Mouse (Mus musculus) embryonic facial prominence, embryonic 11.5 days (tissue): Measurements from ENCODE around the gene Pik3cb. TPM values are rescaled to one million over a fixed set of nuclear protein-coding genes. Genes with fewer than 3 reads are reported as not detected.
A peak's percentile ranks its signal among the peaks of the same experiment; 100 is the strongest.

ENCODE experiments used
- ATAC-seq: fragments of 200-750 bp; cut with Nextera tagmentation; replicated peaks from 2 replicates; pipeline ENCODE4 v1.8.0; 2017; ENCODE audit warnings: low read depth; ENCODE audit not compliant: insufficient number of reproducible peaks, low FRiP score, low TSS enrichment
- DNase-seq: peaks from one replicate; pipeline ENCODE4 v3.0.0-alpha.2; 2015; ENCODE audit warnings: low spot score
- H3K27ac ChIP-seq: fragments of 300-500 bp; sonication (generic); replicated peaks from 2 replicates; pipeline ENCODE4 v1.5.1; 2014; ENCODE audit warnings: mild to moderate bottlenecking, low read depth, low read length, control low read depth
- H3K27me3 ChIP-seq: fragments of 300-500 bp; sonication (generic); 2 replicates; pipeline ENCODE4 v1.6.1; 2014; ENCODE audit warnings: mild to moderate bottlenecking, low read length, moderate library complexity, mixed read lengths; ENCODE audit not compliant: control insufficient read depth, insufficient read depth
- H3K36me3 ChIP-seq: fragments of 300-500 bp; sonication (generic); replicated peaks from 2 replicates; pipeline ENCODE4 v1.6.1; 2014; ENCODE audit warnings: low read depth, mild to moderate bottlenecking, low read length, moderate library complexity, mixed read lengths; ENCODE audit not compliant: control insufficient read depth, insufficient read depth
- H3K4me1 ChIP-seq: fragments of 300-500 bp; sonication (generic); 2 replicates; pipeline ENCODE4 v1.6.1; 2014; ENCODE audit warnings: low read length, mixed read lengths; ENCODE audit not compliant: control insufficient read depth, insufficient read depth
- H3K4me2 ChIP-seq: fragments of 300-500 bp; sonication (generic); 2 replicates; pipeline ENCODE4 v1.6.1; 2014; ENCODE audit warnings: low read depth, mild to moderate bottlenecking, control low read depth, low read length, moderate library complexity
- H3K4me3 ChIP-seq: fragments of 300-500 bp; sonication (generic); 2 replicates; pipeline ENCODE4 v1.5.1; 2014; ENCODE audit warnings: low read depth, low read length, control low read depth
- H3K9ac ChIP-seq: fragments of 300-500 bp; sonication (generic); replicated peaks from 2 replicates; pipeline ENCODE4 v1.6.1; 2014; ENCODE audit warnings: mild to moderate bottlenecking, control low read depth, low read length
- H3K9me3 ChIP-seq: fragments of 300-500 bp; sonication (generic); replicated peaks from 2 replicates; pipeline ENCODE4 v1.6.1; 2016; ENCODE audit warnings: mild to moderate bottlenecking, low read length, inconsistent platforms, mixed read lengths; ENCODE audit not compliant: control insufficient read depth
- WGBS: fragments of 180-500 bp; shearing (Covaris S2); extraction: QIAGEN DNeasy Blood & Tissue Kit; methylation state at CpG from one replicate; pipeline ENCODE4 v1.1.7; 2014; 5-methylcytosine and 5-hydroxymethylcytosine counted together
- polyA plus RNA-seq: library from polyadenylated mRNA; unstranded; fragments of >200 nt; fragmentation: Nextera tagmentation; extraction: Ambion mirVana; gene quantifications from 2 replicates; pipeline ENCODE4 v1.2.1, GENCODE M21; 2014

The Pik3cb gene
- 0.90 and 1.2 TPM in 2 replicates for polyA plus RNA-seq

DNA sequence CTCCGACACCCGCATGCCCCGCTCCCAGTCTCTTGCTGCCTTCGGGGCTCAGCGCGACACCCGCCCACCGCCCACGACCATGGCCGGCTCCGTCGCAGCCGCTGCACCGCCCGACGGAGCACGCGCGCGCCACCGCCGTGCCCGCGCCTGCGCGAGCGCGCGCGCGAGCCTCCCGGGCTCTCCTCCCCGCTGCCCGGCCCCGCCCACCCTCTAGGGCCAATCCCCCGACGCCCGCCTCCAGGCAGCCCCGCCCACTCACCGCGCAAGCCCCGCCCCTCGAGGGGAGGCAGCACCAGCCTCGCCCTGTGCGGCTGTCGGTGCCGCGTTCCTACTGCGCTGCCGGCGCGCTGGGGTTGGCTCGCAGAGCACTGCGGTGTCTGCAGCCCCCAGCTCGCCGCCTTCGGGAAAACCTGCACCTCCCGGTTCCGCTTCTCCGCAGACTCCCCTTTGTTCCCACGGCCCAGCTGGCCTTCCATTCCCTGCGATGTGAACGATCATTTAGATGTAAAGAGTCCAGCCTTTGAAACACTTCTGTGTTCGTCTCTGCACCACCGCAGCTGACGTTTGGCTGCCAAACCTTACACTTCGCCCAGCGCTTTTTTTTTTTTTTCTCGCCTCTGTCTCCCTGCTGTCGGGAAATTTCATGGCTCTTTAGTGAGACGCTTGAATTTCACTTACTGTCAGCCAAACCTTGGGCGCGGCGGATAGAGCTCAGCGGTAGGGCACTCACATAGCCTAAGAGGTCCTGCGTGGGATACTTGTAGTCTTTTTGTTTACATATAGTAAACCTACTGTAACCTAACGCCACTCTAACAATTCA lies at the start of gene Pik3cb:
TSS of gene Pik3cb (minus strand) at position 559 of the 820 bp plus-strand sequence.
- DNase-seq (peak; percentile 95), ATAC-seq (peak; percentile 97)
- Histone ChIP-seq H3K4me3 (peak within 1 kb of the TSS; percentile 84), H3K9ac (peak within 1 kb of the TSS; percentile 78), H3K4me2 (peak within 1 kb of the TSS; percentile 81), H3K27ac (peak within 1 kb of the TSS; percentile 41; the same call in 1 of the 2 replicates), H3K4me1 (no peaks in the 10 kb centered on the region), H3K9me3 (no peaks in the 10 kb centered on the region), H3K36me3 (no peaks in the 10 kb centered on the region), H3K27me3 (no peaks in the 10 kb centered on the region)
- under 1% methylated on average over 55 of the region's 77 CpGs for WGBS

DNA sequence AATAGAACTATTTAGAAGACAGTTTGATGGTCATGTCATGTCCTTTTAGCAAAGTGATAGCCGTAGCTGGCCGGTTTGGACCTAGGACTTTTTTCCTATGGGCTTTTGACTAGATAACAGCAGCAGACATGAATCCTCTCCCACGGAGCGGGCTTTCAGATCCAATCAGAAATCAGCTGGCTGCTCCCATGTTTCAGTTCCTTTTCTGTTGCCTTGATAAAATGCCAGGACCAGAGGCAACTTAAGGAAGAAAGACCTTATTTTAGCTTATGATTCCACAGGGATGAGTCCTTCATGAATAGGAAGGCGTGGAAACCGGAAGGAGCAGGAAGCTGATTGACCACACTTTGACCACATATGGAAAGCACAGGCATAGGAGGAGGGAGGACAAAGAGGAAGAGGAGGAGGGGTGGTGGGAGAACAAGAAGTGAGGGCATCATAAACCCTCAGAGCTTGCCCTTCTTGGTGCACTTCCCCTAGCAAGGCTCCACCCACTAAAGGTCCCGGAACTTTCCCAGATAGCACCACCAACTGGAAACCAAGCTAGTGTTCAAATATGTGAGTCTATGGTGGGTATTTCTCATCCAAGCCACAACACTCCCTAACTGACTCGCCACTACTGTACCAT lies 42.7 kb upstream of the Pik3cb start:
- Histone ChIP-seq H3K4me3 (no peak overlapping the region), H3K4me1 (no peaks in the 10 kb centered on the region), H3K36me3 (no peaks in the 10 kb centered on the region), H3K9me3 (no peaks in the 10 kb centered on the region), H3K9ac (no peak overlapping the region), H3K27me3 (no peaks in the 10 kb centered on the region), H3K4me2 (no peak overlapping the region), H3K27ac (no peak overlapping the region)
- no peak for DNase-seq
- no peak for ATAC-seq
- WGBS, result 86% methylated on average over 8 of the region's 8 CpGs

DNA sequence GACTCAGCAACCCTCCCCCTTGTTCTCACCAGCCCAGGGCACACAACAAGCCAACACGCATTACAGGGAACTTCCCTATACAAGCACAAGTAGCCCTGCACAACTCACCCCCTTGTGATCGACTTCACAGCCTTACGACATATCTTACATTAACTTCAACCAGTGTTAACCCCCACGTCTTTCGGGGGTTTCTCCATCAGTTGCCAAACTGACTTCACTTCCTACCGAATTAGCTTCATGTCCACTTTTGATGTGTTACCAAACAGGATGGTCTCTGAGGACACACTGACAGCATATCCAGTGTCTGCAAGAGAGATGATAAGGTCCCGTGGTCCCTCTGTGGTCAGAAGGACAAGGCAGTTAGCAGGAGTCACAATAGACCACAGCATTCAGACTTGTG lies 41.7 kb upstream of the Pik3cb start:
- ATAC-seq, result no peak
- H3K4me1 ChIP-seq, result no peaks in the 10 kb centered on the region
- H3K36me3 ChIP-seq, result no peaks in the 10 kb centered on the region
- 84% methylated on average over 7 of the region's 7 CpGs for WGBS
- H3K4me2 ChIP-seq, result no peak overlapping the region
- H3K4me3 ChIP-seq, result no peak overlapping the region
- H3K27ac ChIP-seq, result no peak overlapping the region
- no peaks in the 10 kb centered on the region for H3K27me3 ChIP-seq
- no peak overlapping the region for H3K9ac ChIP-seq
- DNase-seq, result no peak
- no peaks in the 10 kb centered on the region for H3K9me3 ChIP-seq

DNA sequence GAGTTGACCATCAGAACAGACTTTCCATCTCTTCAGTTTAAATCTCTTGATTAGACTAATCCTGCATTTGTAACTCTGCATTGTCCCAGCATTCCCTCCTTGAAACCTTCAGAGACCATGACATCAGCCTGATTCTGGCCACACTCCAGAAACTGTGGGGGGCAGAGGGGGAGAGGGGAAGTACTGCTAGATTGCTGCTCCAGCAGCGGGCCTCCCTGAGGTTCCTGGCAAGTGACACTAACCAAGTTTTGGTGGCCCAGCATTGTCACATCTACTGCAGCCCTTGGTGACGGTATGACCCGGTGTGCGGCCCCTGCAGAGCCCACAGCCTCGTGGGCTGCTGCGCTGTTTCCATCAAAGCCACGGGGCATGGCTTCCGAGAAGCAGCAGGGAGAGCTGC lies 39.9 kb upstream of the Pik3cb start:
- no peak overlapping the region for H3K4me2 ChIP-seq
- ATAC-seq (no peak), DNase-seq (no peak)
- no peaks in the 10 kb centered on the region for H3K4me1 ChIP-seq
- no peaks in the 10 kb centered on the region for H3K27me3 ChIP-seq
- WGBS, result 62% methylated on average over 8 of the region's 8 CpGs
- H3K9me3 ChIP-seq, result no peaks in the 10 kb centered on the region
- no peak overlapping the region for H3K9ac ChIP-seq
- H3K4me3 ChIP-seq, result no peak overlapping the region
- no peaks in the 10 kb centered on the region for H3K36me3 ChIP-seq
- H3K27ac ChIP-seq, result no peak overlapping the region

DNA sequence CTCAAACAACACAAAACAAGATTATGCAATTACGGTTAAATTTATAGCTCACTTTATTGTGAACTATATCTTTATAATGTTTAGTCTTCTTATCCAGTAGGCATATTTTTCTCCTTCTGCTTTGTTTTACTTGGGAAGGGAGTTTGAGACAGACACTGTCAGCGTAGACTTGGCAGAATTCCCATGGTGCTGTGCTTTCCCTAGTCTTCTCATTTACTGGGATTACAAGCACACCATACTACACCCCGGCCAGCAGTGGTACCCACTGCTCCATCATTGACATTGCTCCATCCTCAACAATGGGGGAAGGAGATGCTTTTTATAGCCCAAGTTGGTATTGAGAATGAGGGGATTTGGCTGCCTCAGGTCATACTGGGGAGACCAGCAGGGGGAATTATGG lies 38.3 kb upstream of the Pik3cb start:
- H3K9ac ChIP-seq, result no peak overlapping the region
- ATAC-seq, result no peak
- no peaks in the 10 kb centered on the region for H3K4me1 ChIP-seq
- H3K9me3 ChIP-seq, result no peaks in the 10 kb centered on the region
- no peaks in the 10 kb centered on the region for H3K27me3 ChIP-seq
- no peak overlapping the region for H3K4me3 ChIP-seq
- no peaks in the 10 kb centered on the region for H3K36me3 ChIP-seq
- no peak overlapping the region for H3K4me2 ChIP-seq
- no peak for DNase-seq
- H3K27ac ChIP-seq, result no peak overlapping the region
- 90% methylated on average over 3 of the region's 3 CpGs for WGBS

DNA sequence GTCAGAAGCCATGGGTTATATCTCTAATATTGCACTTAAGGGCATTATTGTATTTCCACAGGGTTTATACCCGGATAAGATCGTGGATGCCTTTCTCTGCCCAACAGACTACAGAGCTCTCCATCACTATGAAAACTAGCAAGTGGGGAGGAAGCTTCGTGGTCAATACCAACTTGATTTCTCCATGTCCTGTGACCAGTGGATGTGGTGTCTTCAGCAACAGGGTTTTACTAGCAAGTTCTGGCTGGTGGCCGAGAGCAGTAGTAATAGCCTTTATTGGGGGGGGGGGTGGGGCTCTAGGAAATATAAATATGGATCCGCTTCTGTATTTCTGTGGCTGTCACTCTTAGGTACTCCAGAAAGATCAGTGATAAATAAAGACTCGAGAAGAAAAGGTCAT lies 35.4 kb upstream of the Pik3cb start:
- H3K4me1 ChIP-seq, result no peaks in the 10 kb centered on the region
- no peaks in the 10 kb centered on the region for H3K27me3 ChIP-seq
- H3K9ac ChIP-seq, result no peak overlapping the region
- ATAC-seq, result no peak
- WGBS, result 89% methylated on average over 6 of the region's 6 CpGs
- H3K9me3 ChIP-seq, result no peaks in the 10 kb centered on the region
- no peaks in the 10 kb centered on the region for H3K36me3 ChIP-seq
- no peak for DNase-seq
- H3K27ac ChIP-seq, result no peak overlapping the region
- no peak overlapping the region for H3K4me3 ChIP-seq
- H3K4me2 ChIP-seq, result no peak overlapping the region

GRCm38 (mm10) chr9:99172811-99173210 lies 32.4 kb upstream of the Pik3cb start:
- WGBS, result 72% methylated on average over 2 of the region's 2 CpGs
- Histone ChIP-seq H3K27me3 (no peaks in the 10 kb centered on the region), H3K4me2 (no peak overlapping the region), H3K9ac (no peak overlapping the region), H3K9me3 (no peaks in the 10 kb centered on the region), H3K36me3 (no peaks in the 10 kb centered on the region), H3K4me3 (no peak overlapping the region), H3K4me1 (no peaks in the 10 kb centered on the region), H3K27ac (no peak overlapping the region)
- DNase-seq (no peak), ATAC-seq (no peak)

DNA sequence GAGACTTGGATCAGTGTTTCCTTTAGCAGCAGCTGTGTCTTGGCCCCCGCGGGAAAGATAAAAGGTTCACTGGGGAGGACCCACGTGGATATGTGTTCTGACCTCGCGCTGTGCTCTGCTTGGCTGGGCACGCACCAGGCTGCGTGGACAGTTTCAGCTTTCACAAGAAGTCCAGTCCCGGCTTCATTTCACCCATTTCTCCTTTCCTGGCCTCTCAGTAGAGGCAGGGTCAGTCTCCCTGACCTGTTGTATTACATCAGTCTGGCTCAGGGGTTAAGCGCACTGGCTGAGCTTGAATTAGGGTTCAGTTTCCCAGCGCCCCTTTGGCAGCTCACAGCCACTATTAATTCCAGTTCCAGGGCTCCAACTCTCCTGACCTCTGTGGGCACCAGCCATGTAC lies 30.8 kb upstream of the Pik3cb start:
- ATAC-seq, result no peak
- Histone ChIP-seq H3K9me3 (no peaks in the 10 kb centered on the region), H3K27ac (no peak overlapping the region), H3K36me3 (no peaks in the 10 kb centered on the region), H3K4me2 (no peak overlapping the region), H3K4me3 (no peak overlapping the region), H3K27me3 (no peaks in the 10 kb centered on the region), H3K9ac (no peak overlapping the region), H3K4me1 (no peaks in the 10 kb centered on the region)
- 52% methylated on average over 10 of the region's 10 CpGs for WGBS
- DNase-seq, result peak; percentile 5
